Mouse (Mus musculus) kidney, embryonic 14.5 days (tissue): Measurements from ENCODE around the gene Slc8a3. TPM values are rescaled to one million over a fixed set of nuclear protein-coding genes. Genes with fewer than 3 reads are reported as not detected.

ENCODE experiments used
- ATAC-seq: fragments of 200-750 bp; cut with Nextera tagmentation; 2 replicates; pipeline ENCODE4 v1.8.0; 2017; ENCODE audit warnings: moderate number of reproducible peaks, mild to moderate bottlenecking, moderate TSS enrichment, moderate library complexity; ENCODE audit not compliant: low FRiP score, low TSS enrichment
- H3K27ac ChIP-seq: fragments of 300-500 bp; sonication (generic); 2 replicates; pipeline ENCODE4 v1.5.1; 2014; ENCODE audit warnings: low read depth, mild to moderate bottlenecking, low read length, moderate library complexity, mixed read lengths
- H3K27me3 ChIP-seq: fragments of 300-500 bp; sonication (generic); 2 replicates; pipeline ENCODE4 v1.6.1; 2014; ENCODE audit warnings: mild to moderate bottlenecking, low read length; ENCODE audit not compliant: control insufficient read depth, insufficient read depth
- H3K36me3 ChIP-seq: fragments of 300-500 bp; sonication (generic); 2 replicates; pipeline ENCODE4 v1.6.1; 2014; ENCODE audit warnings: low read length, mixed read lengths; ENCODE audit not compliant: control insufficient read depth, insufficient read depth
- H3K4me1 ChIP-seq: fragments of 300-500 bp; sonication (generic); 2 replicates; pipeline ENCODE4 v1.6.1; 2014; ENCODE audit warnings: low read length, mixed read lengths; ENCODE audit not compliant: control insufficient read depth, insufficient read depth
- H3K4me2 ChIP-seq: fragments of 300-500 bp; sonication (generic); replicated peaks from 2 replicates; pipeline ENCODE4 v1.6.1; 2014; ENCODE audit warnings: low read depth, mild to moderate bottlenecking, low read length
- H3K4me3 ChIP-seq: fragments of 300-500 bp; sonication (generic); 2 replicates; pipeline ENCODE4 v1.5.1; 2014; ENCODE audit warnings: mild to moderate bottlenecking, low read length
- H3K9ac ChIP-seq: fragments of 300-500 bp; sonication (generic); 2 replicates; pipeline ENCODE4 v1.6.1; 2014; ENCODE audit warnings: low read depth, mild to moderate bottlenecking, low read length, moderate library complexity
- H3K9me3 ChIP-seq: fragments of 300-500 bp; sonication (generic); 2 replicates; pipeline ENCODE4 v1.6.1; 2016; ENCODE audit warnings: low read length; ENCODE audit not compliant: control insufficient read depth
- WGBS: fragments of 180-500 bp; shearing (Covaris S2); extraction: QIAGEN DNeasy Blood & Tissue Kit; methylation state at CpG from one replicate; pipeline ENCODE4 v1.1.7; 2014; 5-methylcytosine and 5-hydroxymethylcytosine counted together
- polyA plus RNA-seq: library from polyadenylated mRNA; unstranded; fragments of >200 nt; fragmentation: Nextera tagmentation; extraction: Ambion mirVana; gene quantifications from 2 replicates; pipeline ENCODE4 v1.2.1, GENCODE M21; 2014

Slc8a3 gene
- polyA plus RNA-seq, 1 experiment from 2014 or later, result 0.41 TPM

GRCm38 (mm10) chr12:81317811-81318210 lies 15.2 kb downstream of the Slc8a3 start:
- Histone ChIP-seq H3K27me3 (no peaks in the 10 kb centered on the region), H3K27ac (no peak overlapping the region), H3K4me2 (no peak overlapping the region), H3K4me3 (no peak overlapping the region), H3K36me3 (no peaks in the 10 kb centered on the region), H3K4me1 (no peaks in the 10 kb centered on the region), H3K9ac (no peak overlapping the region), H3K9me3 (no peaks in the 10 kb centered on the region)
- ATAC-seq, result no peak
- WGBS, result 55% methylated on average over 2 of the region's 2 CpGs

GRCm38 (mm10) chr12:81315953-81316352 lies 17.0 kb downstream of the Slc8a3 start:
- H3K4me3 ChIP-seq, result no peak overlapping the region
- H3K36me3 ChIP-seq, result no peaks in the 10 kb centered on the region
- H3K4me2 ChIP-seq, result no peak overlapping the region
- no peaks in the 10 kb centered on the region for H3K27me3 ChIP-seq
- no peaks in the 10 kb centered on the region for H3K4me1 ChIP-seq
- H3K27ac ChIP-seq, result no peak overlapping the region
- no peak for ATAC-seq
- no peak overlapping the region for H3K9ac ChIP-seq
- 90% methylated on average over 5 of the region's 5 CpGs for WGBS
- H3K9me3 ChIP-seq, result no peaks in the 10 kb centered on the region

GRCm38 (mm10) chr12:81303626-81304025 lies 29.4 kb downstream of the Slc8a3 start:
- Histone ChIP-seq H3K36me3 (no peaks in the 10 kb centered on the region), H3K9ac (no peak overlapping the region), H3K27me3 (no peaks in the 10 kb centered on the region), H3K4me1 (no peaks in the 10 kb centered on the region), H3K4me3 (no peak overlapping the region), H3K27ac (no peak overlapping the region), H3K4me2 (no peak overlapping the region), H3K9me3 (no peaks in the 10 kb centered on the region)
- ATAC-seq, result no peak
- WGBS, result 84% methylated on average over 5 of the region's 5 CpGs

GRCm38 (mm10) chr12:81294613-81295012 lies 38.4 kb downstream of the Slc8a3 start:
- no peaks in the 10 kb centered on the region for H3K27me3 ChIP-seq
- H3K4me3 ChIP-seq, result no peak overlapping the region
- H3K36me3 ChIP-seq, result no peaks in the 10 kb centered on the region
- no peak overlapping the region for H3K9ac ChIP-seq
- 62% methylated on average over 5 of the region's 5 CpGs for WGBS
- ATAC-seq, result no peak
- no peak overlapping the region for H3K4me2 ChIP-seq
- no peaks in the 10 kb centered on the region for H3K4me1 ChIP-seq
- H3K27ac ChIP-seq, result no peak overlapping the region
- H3K9me3 ChIP-seq, result no peaks in the 10 kb centered on the region

GRCm38 (mm10) chr12:81278031-81278430 lies 54.9 kb downstream of the Slc8a3 start:
- no peak overlapping the region for H3K27ac ChIP-seq
- H3K9me3 ChIP-seq, result no peaks in the 10 kb centered on the region
- H3K36me3 ChIP-seq, result no peaks in the 10 kb centered on the region
- WGBS, result 78% methylated on average over 2 of the region's 2 CpGs
- no peak overlapping the region for H3K4me3 ChIP-seq
- ATAC-seq, result no peak
- no peak overlapping the region for H3K9ac ChIP-seq
- H3K4me1 ChIP-seq, result no peaks in the 10 kb centered on the region
- no peaks in the 10 kb centered on the region for H3K27me3 ChIP-seq
- H3K4me2 ChIP-seq, result no peak overlapping the region

GRCm38 (mm10) chr12:81274616-81275015 lies 58.4 kb downstream of the Slc8a3 start:
- no peaks in the 10 kb centered on the region for H3K36me3 ChIP-seq
- H3K4me2 ChIP-seq, result no peak overlapping the region
- no peaks in the 10 kb centered on the region for H3K9me3 ChIP-seq
- H3K27ac ChIP-seq, result no peak overlapping the region
- 71% methylated on average over 4 of the region's 4 CpGs for WGBS
- no peaks in the 10 kb centered on the region for H3K27me3 ChIP-seq
- no peak overlapping the region for H3K9ac ChIP-seq
- no peak overlapping the region for H3K4me3 ChIP-seq
- no peak for ATAC-seq
- H3K4me1 ChIP-seq, result no peaks in the 10 kb centered on the region

- WGBS, result 53% methylated on average over 3 of the region's 3 CpGs
Observed at GRCm38 (mm10) chr12:81273333-81273732, 59.6 kb downstream of the Slc8a3 start.

GRCm38 (mm10) chr12:81269246-81269645 lies 63.7 kb downstream of the Slc8a3 start:
- H3K36me3 ChIP-seq, result no peaks in the 10 kb centered on the region
- H3K9me3 ChIP-seq, result no peaks in the 10 kb centered on the region
- H3K4me1 ChIP-seq, result no peaks in the 10 kb centered on the region
- H3K4me3 ChIP-seq, result no peak overlapping the region
- H3K27ac ChIP-seq, result no peak overlapping the region
- H3K4me2 ChIP-seq, result no peak overlapping the region
- H3K27me3 ChIP-seq, result no peaks in the 10 kb centered on the region
- no peak for ATAC-seq
- WGBS, result 81% methylated on average over 5 of the region's 5 CpGs
- H3K9ac ChIP-seq, result no peak overlapping the region

More at GRCm38 (mm10) chr12:81273333-81273732, 59.6 kb downstream of the Slc8a3 start:
- Histone ChIP-seq H3K9me3 (no peaks in the 10 kb centered on the region), H3K4me3 (no peak overlapping the region), H3K4me1 (no peaks in the 10 kb centered on the region), H3K27me3 (no peaks in the 10 kb centered on the region), H3K36me3 (no peaks in the 10 kb centered on the region), H3K4me2 (no peak overlapping the region), H3K9ac (no peak overlapping the region), H3K27ac (no peak overlapping the region)
- no peak for ATAC-seq

- H3K9me3 ChIP-seq, result no peaks in the 10 kb centered on the region
- H3K4me1 ChIP-seq, result no peaks in the 10 kb centered on the region
- ATAC-seq, result no peak
- no peak overlapping the region for H3K9ac ChIP-seq
- WGBS, result 87% methylated on average over 6 of the region's 6 CpGs
- no peaks in the 10 kb centered on the region for H3K27me3 ChIP-seq
- no peaks in the 10 kb centered on the region for H3K36me3 ChIP-seq
- no peak overlapping the region for H3K4me2 ChIP-seq
- H3K4me3 ChIP-seq, result no peak overlapping the region
- H3K27ac ChIP-seq, result no peak overlapping the region
Observed at GRCm38 (mm10) chr12:81262821-81263220, 70.2 kb downstream of the Slc8a3 start.

GRCm38 (mm10) chr12:81258215-81258614 lies 74.8 kb downstream of the Slc8a3 start:
- no peaks in the 10 kb centered on the region for H3K4me1 ChIP-seq
- no peaks in the 10 kb centered on the region for H3K9me3 ChIP-seq
- H3K4me3 ChIP-seq, result no peak overlapping the region
- no peaks in the 10 kb centered on the region for H3K36me3 ChIP-seq
- no peak overlapping the region for H3K27ac ChIP-seq
- H3K27me3 ChIP-seq, result no peaks in the 10 kb centered on the region
- no peak for ATAC-seq
- no peak overlapping the region for H3K9ac ChIP-seq
- WGBS, result 91% methylated on average over 3 of the region's 3 CpGs
- no peak overlapping the region for H3K4me2 ChIP-seq
